ENCODE assay signal across 8 mouse cellular contexts in genomic region chr1:19205649-19206048, GRCm38 (mm10). TPM values are rescaled to one million over a fixed set of nuclear protein-coding genes. Genes with fewer than 3 reads are reported as not detected.
A peak's percentile ranks its signal among the peaks of the same experiment; 100 is the strongest.
DNase-seq lines count a peak whose midpoint lies in the region; ATAC-seq and TF ChIP-seq lines count a peak whose summit lies in the region.

No protein-coding gene starts in this region.

- H3K9me3 ChIP-seq in heart, embryonic 10.5 days: no peaks in the 10 kb centered on the region
- no peaks in the 10 kb centered on the region for H3K9me3 ChIP-seq in forebrain, embryonic 14.5 days (replicated peaks; ENCODE audit: control insufficient read depth, low read length)
- H3K9me3 ChIP-seq in liver, postnatal 0 days (ENCODE audit: low read length): no peaks in the 10 kb centered on the region

- 3% methylated on average over 12 of the region's 12 CpGs for WGBS in heart, embryonic 10.5 days
- 2% methylated on average over 12 of the region's 12 CpGs for WGBS in forebrain, embryonic 14.5 days
- 3% methylated on average over 12 of the region's 12 CpGs for WGBS in kidney, adult 2 months
- WGBS in liver, postnatal 0 days (ENCODE audit: insufficient replicate concordance): 3% methylated on average over 12 of the region's 12 CpGs

- TF ChIP-seq EP300 in liver, postnatal 0 days (IDR thresholded peaks at IDR 0.05; ENCODE audit: low read depth): no peak

- no peak for TF ChIP-seq POLR2A in kidney, adult 2 months (IDR thresholded peaks at IDR 0.05; ENCODE audit: low read depth, low read length)

- no peaks in the 10 kb centered on the region for H3K36me3 ChIP-seq in heart, embryonic 10.5 days
- no peaks in the 10 kb centered on the region for H3K36me3 ChIP-seq in forebrain, embryonic 14.5 days (ENCODE audit: control insufficient read depth, insufficient read depth, low read length)
- H3K36me3 ChIP-seq in kidney, adult 2 months (ENCODE audit: control insufficient read depth, insufficient read depth, low read length): no peaks in the 10 kb centered on the region
- H3K36me3 ChIP-seq in liver, postnatal 0 days (replicated peaks; ENCODE audit: insufficient read depth, low read length): no peaks in the 10 kb centered on the region

- intact Hi-C loops in heart, postnatal 36 days (cut with DNase I): loop anchor here (5.0 to 10.0 kb wide), 2 partner anchors 769 to 1307 kb away; no protein-coding TSS in a partner anchor

- H3K27ac ChIP-seq in heart, embryonic 10.5 days: no peak overlapping the region
- no peak overlapping the region for H3K27ac ChIP-seq in forebrain, embryonic 14.5 days (ENCODE audit: low read depth, low read length)
- no peak overlapping the region for H3K27ac ChIP-seq in kidney, adult 2 months (ENCODE audit: insufficient read depth, low read depth, low read length)
- no peak overlapping the region for H3K27ac ChIP-seq in liver, postnatal 0 days (ENCODE audit: low read depth)

- H3K4me1 ChIP-seq in heart, embryonic 10.5 days: no peaks in the 10 kb centered on the region
- no peaks in the 10 kb centered on the region for H3K4me1 ChIP-seq in forebrain, embryonic 14.5 days (ENCODE audit: control insufficient read depth, insufficient read depth, low read length)
- no peaks in the 10 kb centered on the region for H3K4me1 ChIP-seq in kidney, adult 2 months (ENCODE audit: control insufficient read depth, insufficient read depth, low read length)
- no peaks in the 10 kb centered on the region for H3K4me1 ChIP-seq in liver, postnatal 0 days (ENCODE audit: insufficient read depth)

- H3K4me3 ChIP-seq in heart, embryonic 10.5 days: peak overlapping the region; percentile 36
- peak overlapping the region; percentile 8 for H3K4me3 ChIP-seq in forebrain, embryonic 14.5 days (ENCODE audit: low read depth, low read length)
- H3K4me3 ChIP-seq in kidney, adult 2 months (ENCODE audit: insufficient read depth, low read depth, low read length): peak overlapping the region; percentile 7; the same call in 1 of the 2 replicates
- no peak overlapping the region for H3K4me3 ChIP-seq in liver, postnatal 0 days (ENCODE audit: low read depth, low read length)

- peaks cover 37% of the 10 kb centered on the region for H3K27me3 ChIP-seq in heart, embryonic 10.5 days (ENCODE audit: insufficient read depth, poor library complexity, severe bottlenecking)
- H3K27me3 ChIP-seq in forebrain, embryonic 14.5 days (replicated peaks; ENCODE audit: control insufficient read depth, insufficient read depth, low read length): peaks cover 23% of the 10 kb centered on the region
- H3K27me3 ChIP-seq in kidney, adult 2 months (replicated peaks; ENCODE audit: control insufficient read depth, insufficient read depth, low read length): peaks cover 4% of the 10 kb centered on the region
- H3K27me3 ChIP-seq in liver, postnatal 0 days (ENCODE audit: insufficient read depth, low read length): peaks cover 32% of the 10 kb centered on the region

- H3K9ac ChIP-seq in forebrain, embryonic 14.5 days (ENCODE audit: low read length): no peak overlapping the region
- H3K9ac ChIP-seq in liver, postnatal 0 days (replicated peaks): no peak overlapping the region

- no peak for DNase-seq in heart, embryonic 10.5 days (ENCODE audit: low spot score)
- DNase-seq in heart, postnatal 36 days: no peak
- DNase-seq in R1 (ENCODE audit: low read depth, low spot score): peak; percentile 65
- peak; percentile 73 for DNase-seq in forebrain, embryonic 14.5 days (ENCODE audit: low spot score)
- DNase-seq in kidney, adult 2 months: peak; percentile 65
- DNase-seq in liver, postnatal 0 days: peak; percentile 46
- DNase-seq in right cerebral cortex, postnatal 14 days: peak; percentile 30
- DNase-seq in urinary bladder, postnatal 36 days (ENCODE audit: low spot score in 2 of 2): no peak

- H3K4me2 ChIP-seq in forebrain, embryonic 14.5 days (ENCODE audit: low read length): peak overlapping the region; percentile 50
- peak overlapping the region; percentile 40; the same call in 1 of the 2 replicates for H3K4me2 ChIP-seq in liver, postnatal 0 days (ENCODE audit: low read depth, low read length)

- peak; percentile 64 for ATAC-seq in forebrain, embryonic 14.5 days
- no peak for ATAC-seq in liver, postnatal 0 days

- TF ChIP-seq CTCF in kidney, adult 2 months (conservative IDR thresholded peaks at IDR 0.05; ENCODE audit: insufficient read depth, insufficient read length, low read depth, low read length): peak; percentile 47
- peak; percentile 74 for TF ChIP-seq CTCF in liver, postnatal 0 days (IDR thresholded peaks at IDR 0.05; ENCODE audit: low read depth)

RNA-seq across cellular contexts. Expression of gene Tfap2b, which starts 3.1 kb away (rescaled TPM):
- polyA plus RNA-seq in heart, embryonic 10.5 days (2016; fragmentation: Nextera tagmentation; extraction: Ambion mirVana): 0.52 and 2.7 TPM in 2 replicates
- not detected for total RNA-seq in heart, postnatal 36 days (2021)
- 0.60 and 1.5 TPM in 2 replicates for polyA plus RNA-seq in forebrain, embryonic 14.5 days (2014; fragmentation: Nextera tagmentation; extraction: Ambion mirVana)
- 36.0 and 44.2 TPM in 2 replicates for polyA plus RNA-seq in kidney, adult 2 months (2012; rRNA removed)
- not detected in 2 replicates for polyA plus RNA-seq in liver, postnatal 0 days (2015; fragmentation: Nextera tagmentation; extraction: Ambion mirVana)

Comparison
In these comparisons a context has a peak if more than half of its experiments do, and no peak if none do; other contexts are left out.
1. DNase-seq: peak in R1 (single experiment), forebrain, embryonic 14.5 days (single experiment), kidney, adult 2 months (single experiment), liver, postnatal 0 days (single experiment) and right cerebral cortex, postnatal 14 days (single experiment); none in heart, embryonic 10.5 days (single experiment), heart, postnatal 36 days (0 of 2) and urinary bladder, postnatal 36 days (0 of 2).